Mouse (Mus musculus): Measurements from ENCODE around the gene Gm4565. TPM values are rescaled to one million over a fixed set of nuclear protein-coding genes. Genes with fewer than 3 reads are reported as not detected.
"Not testable (repeated sequence)": the region's sequence is repeated elsewhere in the genome, so short reads cannot be mapped to it uniquely, and the experiment has no call there.

Gene Gm4565
- not detected in 2 replicates for polyA plus RNA-seq (2015; fragmentation: Nextera tagmentation; extraction: Ambion mirVana)

DNA sequence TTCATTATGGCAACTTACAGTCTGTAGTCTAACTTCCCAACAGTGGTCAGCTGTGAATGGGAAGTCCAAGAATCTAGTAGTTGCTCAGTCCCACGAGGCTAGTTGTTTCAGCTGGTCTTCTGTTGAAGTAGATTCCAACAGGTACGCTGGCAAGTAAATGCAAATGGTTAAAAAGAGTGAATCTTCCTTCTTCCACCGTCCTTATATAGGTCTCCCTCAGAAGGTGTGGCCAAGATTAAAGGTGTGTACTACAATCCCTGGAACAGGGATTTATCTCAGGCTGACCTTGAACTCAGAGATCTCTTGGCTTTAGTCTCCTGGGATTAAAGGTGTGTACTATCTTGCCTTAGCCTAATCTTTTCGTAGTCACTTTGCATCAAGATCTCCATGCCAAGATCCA is at the start of gene Gm4565:
TSS of gene Gm4565 (minus strand) at position 101 of the 400 bp plus-strand sequence.
- not testable (repeated sequence) for H3K27me3 ChIP-seq; H3K9ac ChIP-seq; H3K27ac ChIP-seq; H3K36me3 ChIP-seq; H3K4me3 ChIP-seq; H3K9me3 ChIP-seq; H3K4me1 ChIP-seq; H3K4me2 ChIP-seq; ATAC-seq (ENCODE audit: insufficient number of reproducible peaks, insufficient read depth, low FRiP score, low TSS enrichment, low read depth)
- 75% methylated on average over 2 of the region's 4 CpGs for whole genome bisulfite sequencing

DNA sequence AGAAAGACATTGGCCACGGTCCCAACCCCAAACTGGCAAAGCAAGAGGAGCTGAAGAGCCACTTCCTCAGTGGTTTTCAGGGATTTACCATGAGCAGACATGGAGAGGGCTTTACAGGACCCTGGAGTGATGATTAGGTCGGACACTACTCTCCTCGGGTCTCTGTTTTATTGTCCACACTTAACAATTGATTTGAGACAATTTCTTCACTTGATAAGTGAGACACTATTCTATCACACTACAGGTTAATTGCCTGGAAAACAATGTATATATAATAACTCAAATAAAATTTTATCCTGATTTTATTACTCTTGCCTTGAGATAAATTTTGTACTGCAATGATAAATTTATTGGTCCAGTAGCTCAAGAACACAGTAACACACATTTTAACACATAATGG is 22.7 kb downstream of the Gm4565 start, which contains the start of gene Gm4201:
TSS of gene Gm4201 (minus strand) at position 101 of the 400 bp plus-strand sequence.
- not testable (repeated sequence) for ATAC-seq (ENCODE audit: insufficient number of reproducible peaks, insufficient read depth, low FRiP score, low TSS enrichment, low read depth); H3K27me3 ChIP-seq; H3K27ac ChIP-seq; H3K9me3 ChIP-seq; H3K4me3 ChIP-seq; H3K36me3 ChIP-seq; H3K4me1 ChIP-seq; H3K9ac ChIP-seq; H3K4me2 ChIP-seq
- WGBS: no CpG with 5 or more reads among the region's 3 CpGs

DNA sequence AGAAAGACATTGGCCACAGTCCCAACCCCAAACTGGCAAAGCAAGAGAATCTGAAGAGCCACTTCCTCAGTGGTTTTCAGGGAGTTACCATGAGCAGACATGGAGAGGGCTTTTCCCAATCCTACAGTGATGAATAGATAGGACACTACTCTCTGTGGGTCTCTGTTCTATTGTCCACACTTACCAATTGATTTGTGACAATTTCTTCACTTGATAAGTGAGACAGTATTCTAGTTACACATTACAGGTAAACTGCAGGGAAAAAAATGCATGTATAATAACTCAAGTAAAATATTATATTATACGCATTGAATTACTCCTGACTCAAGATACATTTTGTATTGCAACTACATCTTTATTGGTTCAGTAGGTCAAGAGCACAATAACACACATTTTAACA is 53.1 kb downstream of the Gm4565 start, which contains the start of gene Gm8677:
TSS of gene Gm8677 (minus strand) at position 101 of the 400 bp plus-strand sequence.
- not testable (repeated sequence) for H3K27me3 ChIP-seq; H3K4me2 ChIP-seq; H3K27ac ChIP-seq; H3K4me3 ChIP-seq; H3K9me3 ChIP-seq; H3K36me3 ChIP-seq; H3K4me1 ChIP-seq; H3K9ac ChIP-seq; ATAC-seq (ENCODE audit: insufficient number of reproducible peaks, insufficient read depth, low FRiP score, low TSS enrichment, low read depth)
- no CpG with 5 or more reads among the region's 1 CpGs for WGBS

Other genes starting within 250 kb of the Gm4565 start
- not detected in 2 replicates for gene Gm8660, start 217.1 kb downstream of the Gm4565 start, polyA plus RNA-seq (2015; fragmentation: Nextera tagmentation; extraction: Ambion mirVana)
- not detected in 2 replicates for gene Vmn1r148, start 174.5 kb downstream of the Gm4565 start, polyA plus RNA-seq (2015; fragmentation: Nextera tagmentation; extraction: Ambion mirVana)
- not detected in 2 replicates for gene Vmn1r149, start 149.9 kb downstream of the Gm4565 start, polyA plus RNA-seq (2015; fragmentation: Nextera tagmentation; extraction: Ambion mirVana)
- gene Gm10665, start 124.1 kb downstream of the Gm4565 start, polyA plus RNA-seq (2015; fragmentation: Nextera tagmentation; extraction: Ambion mirVana): not detected in 2 replicates
- not detected in 2 replicates for gene Vmn1r151, start 88.4 kb downstream of the Gm4565 start, polyA plus RNA-seq (2015; fragmentation: Nextera tagmentation; extraction: Ambion mirVana)
- not detected in 2 replicates for gene Vmn1r152, start 65.2 kb downstream of the Gm4565 start, polyA plus RNA-seq (2015; fragmentation: Nextera tagmentation; extraction: Ambion mirVana)
- not detected in 2 replicates for gene Gm8677, start 53.2 kb downstream of the Gm4565 start, polyA plus RNA-seq (2015; fragmentation: Nextera tagmentation; extraction: Ambion mirVana)
- gene Gm4201, start 22.8 kb downstream of the Gm4565 start, polyA plus RNA-seq (2015; fragmentation: Nextera tagmentation; extraction: Ambion mirVana): not detected in 2 replicates
- gene Vmn1r155, start 69.9 kb upstream of the Gm4565 start, polyA plus RNA-seq (2015; fragmentation: Nextera tagmentation; extraction: Ambion mirVana): not detected in 2 replicates
- not detected in 2 replicates for gene Gm8693, start 104.2 kb upstream of the Gm4565 start, polyA plus RNA-seq (2015; fragmentation: Nextera tagmentation; extraction: Ambion mirVana)
- gene Gm4567, start 131.6 kb upstream of the Gm4565 start, polyA plus RNA-seq (2015; fragmentation: Nextera tagmentation; extraction: Ambion mirVana): not detected in 2 replicates
- not detected in 2 replicates for gene Vmn1r157, start 173.6 kb upstream of the Gm4565 start, polyA plus RNA-seq (2015; fragmentation: Nextera tagmentation; extraction: Ambion mirVana)
- gene Vmn1r158, start 202.7 kb upstream of the Gm4565 start, polyA plus RNA-seq (2015; fragmentation: Nextera tagmentation; extraction: Ambion mirVana): not detected in 2 replicates